Mouse (Mus musculus) midbrain, embryonic 13.5 days (tissue): ENCODE results near the gene Slbp. TPM values are rescaled to one million over a fixed set of nuclear protein-coding genes. Genes with fewer than 3 reads are reported as not detected.

ENCODE experiments used
- ATAC-seq: fragments of 200-750 bp; cut with Nextera tagmentation; 2 replicates; pipeline ENCODE4 v1.8.0; 2017; ENCODE audit warnings: mild to moderate bottlenecking, moderate TSS enrichment, moderate library complexity
- H3K27ac ChIP-seq: fragments of 300-500 bp; sonication (generic); 2 replicates; pipeline ENCODE4 v1.5.1; 2015; ENCODE audit warnings: inconsistent platforms, mild to moderate bottlenecking, moderate library complexity
- H3K27me3 ChIP-seq: fragments of 300-500 bp; sonication (generic); 2 replicates; pipeline ENCODE4 v1.6.1; 2015; ENCODE audit warnings: mild to moderate bottlenecking, inconsistent platforms
- H3K36me3 ChIP-seq: fragments of 300-500 bp; sonication (generic); 2 replicates; pipeline ENCODE4 v1.6.1; 2015; ENCODE audit warnings: mild to moderate bottlenecking, inconsistent platforms
- H3K4me1 ChIP-seq: fragments of 300-500 bp; sonication (generic); replicated peaks from 2 replicates; pipeline ENCODE4 v1.6.1; 2015; ENCODE audit warnings: inconsistent platforms
- H3K4me2 ChIP-seq: fragments of 300-500 bp; sonication (generic); replicated peaks from 2 replicates; pipeline ENCODE4 v1.6.1; 2015; ENCODE audit warnings: moderate library complexity, mild to moderate bottlenecking, inconsistent platforms
- H3K4me3 ChIP-seq: fragments of 300-500 bp; sonication (generic); replicated peaks from 2 replicates; pipeline ENCODE4 v1.5.1; 2015; ENCODE audit warnings: mild to moderate bottlenecking, inconsistent platforms
- H3K9ac ChIP-seq: fragments of 300-500 bp; sonication (generic); replicated peaks from 2 replicates; pipeline ENCODE4 v1.6.1; 2015; ENCODE audit warnings: mild to moderate bottlenecking, inconsistent platforms
- H3K9me3 ChIP-seq: fragments of 300-500 bp; sonication (generic); 2 replicates; pipeline ENCODE4 v1.6.1; 2016; ENCODE audit warnings: mild to moderate bottlenecking, inconsistent platforms
- WGBS: fragments of 180-500 bp; shearing (Covaris S2); methylation state at CpG from one replicate; pipeline ENCODE4 v1.1.7; 2015; 5-methylcytosine and 5-hydroxymethylcytosine counted together
- polyA plus RNA-seq: library from polyadenylated mRNA; unstranded; fragments of >200 nt; fragmentation: Nextera tagmentation; extraction: Ambion mirVana; gene quantifications from 2 replicates; pipeline ENCODE4 v1.2.1, GENCODE M21; 2015

Gene Slbp
- polyA plus RNA-seq, 1 experiment from 2014 or later: 143 TPM

DNA sequence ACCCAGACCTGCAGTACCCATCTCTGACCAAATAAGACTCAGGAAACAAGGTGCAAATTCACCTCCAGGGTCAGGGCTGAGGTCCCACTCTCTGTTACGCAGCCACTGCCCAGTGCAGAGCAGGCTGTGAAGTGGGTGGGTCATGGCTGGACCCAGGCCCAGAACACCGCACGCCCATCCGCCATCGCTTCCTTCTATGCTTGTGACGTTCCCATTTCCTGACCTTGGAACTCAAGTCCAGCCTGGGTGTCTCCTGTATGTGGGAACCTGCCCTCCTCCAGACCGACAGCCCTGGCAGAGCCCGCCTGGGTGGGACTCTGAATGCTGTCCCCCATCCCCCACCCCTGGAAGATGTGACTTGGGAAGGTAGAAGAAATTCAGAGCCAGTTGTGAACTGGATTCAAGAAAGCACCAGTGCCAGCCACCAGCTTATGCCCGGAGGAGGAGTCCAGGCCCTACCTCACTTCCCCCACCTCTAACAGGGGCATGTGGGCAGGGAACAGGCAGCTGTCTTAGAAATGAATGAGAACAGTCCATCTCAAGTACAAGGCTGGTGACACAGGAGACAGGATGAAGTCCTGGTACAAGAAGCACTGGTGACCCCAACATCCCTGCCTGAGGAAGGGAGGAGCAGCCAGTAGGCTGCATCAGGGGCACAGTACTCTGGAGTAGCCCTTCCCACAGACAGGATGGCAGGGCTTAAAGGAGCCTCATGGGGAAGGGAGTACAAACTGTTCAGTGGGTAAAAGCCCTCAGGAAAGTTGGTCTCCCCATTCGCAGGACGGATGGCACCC, 37.7 kb upstream of the Slbp start:
- Histone ChIP-seq H3K27me3 (peaks cover 79% of the 10 kb centered on the region), H3K4me1 (peaks cover 63% of the 10 kb centered on the region), H3K4me2 (peak overlapping the region; percentile 36; the same call in 1 of the 2 replicates), H3K9me3 (no peaks in the 10 kb centered on the region), H3K9ac (peak overlapping the region; percentile 54), H3K4me3 (no peak overlapping the region), H3K36me3 (no peaks in the 10 kb centered on the region), H3K27ac (peak overlapping the region; percentile 77)
- peak; percentile 38 for ATAC-seq
- WGBS: 51% methylated on average over 11 of the region's 11 CpGs

DNA sequence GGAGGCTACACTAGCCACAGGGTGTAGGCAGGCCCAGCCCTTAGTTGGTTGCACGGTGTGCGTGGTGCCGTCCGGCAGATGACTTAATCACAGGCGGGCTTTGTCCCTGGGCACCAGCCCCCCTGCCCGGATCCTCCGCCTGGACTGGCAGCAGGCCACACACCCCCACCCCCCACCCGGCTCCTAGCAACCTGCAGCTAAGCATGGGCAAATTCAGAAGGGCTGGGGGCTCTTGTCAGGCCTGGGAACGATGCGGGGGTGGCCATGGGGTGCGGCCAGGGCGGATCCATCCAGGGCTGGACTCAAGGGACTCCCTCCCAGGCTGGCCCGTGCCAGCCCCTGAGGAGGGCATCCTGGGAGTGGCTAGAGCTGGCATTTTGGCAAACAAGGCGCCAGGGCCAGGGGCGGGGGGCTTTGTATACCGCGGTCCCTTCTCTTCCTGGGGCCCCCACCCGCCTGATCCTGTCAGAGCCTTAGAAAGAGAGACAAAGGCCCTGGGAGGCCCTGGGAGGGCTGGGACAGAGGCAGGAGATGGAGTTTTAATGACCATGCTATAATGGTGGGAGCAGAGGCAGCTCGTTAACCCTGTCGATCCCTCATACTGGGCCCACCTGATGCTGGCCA, 37.0 kb upstream of the Slbp start:
- peak overlapping the region; percentile 80 for H3K27ac ChIP-seq
- H3K27me3 ChIP-seq: peaks cover 82% of the 10 kb centered on the region
- WGBS: 8% methylated on average over 20 of the region's 20 CpGs
- peak; percentile 90 for ATAC-seq
- peak overlapping the region; percentile 36 for H3K4me2 ChIP-seq
- H3K4me1 ChIP-seq: peaks cover 58% of the 10 kb centered on the region
- no peak overlapping the region for H3K4me3 ChIP-seq
- H3K36me3 ChIP-seq: no peaks in the 10 kb centered on the region
- no peaks in the 10 kb centered on the region for H3K9me3 ChIP-seq
- H3K9ac ChIP-seq: peak overlapping the region; percentile 54

DNA sequence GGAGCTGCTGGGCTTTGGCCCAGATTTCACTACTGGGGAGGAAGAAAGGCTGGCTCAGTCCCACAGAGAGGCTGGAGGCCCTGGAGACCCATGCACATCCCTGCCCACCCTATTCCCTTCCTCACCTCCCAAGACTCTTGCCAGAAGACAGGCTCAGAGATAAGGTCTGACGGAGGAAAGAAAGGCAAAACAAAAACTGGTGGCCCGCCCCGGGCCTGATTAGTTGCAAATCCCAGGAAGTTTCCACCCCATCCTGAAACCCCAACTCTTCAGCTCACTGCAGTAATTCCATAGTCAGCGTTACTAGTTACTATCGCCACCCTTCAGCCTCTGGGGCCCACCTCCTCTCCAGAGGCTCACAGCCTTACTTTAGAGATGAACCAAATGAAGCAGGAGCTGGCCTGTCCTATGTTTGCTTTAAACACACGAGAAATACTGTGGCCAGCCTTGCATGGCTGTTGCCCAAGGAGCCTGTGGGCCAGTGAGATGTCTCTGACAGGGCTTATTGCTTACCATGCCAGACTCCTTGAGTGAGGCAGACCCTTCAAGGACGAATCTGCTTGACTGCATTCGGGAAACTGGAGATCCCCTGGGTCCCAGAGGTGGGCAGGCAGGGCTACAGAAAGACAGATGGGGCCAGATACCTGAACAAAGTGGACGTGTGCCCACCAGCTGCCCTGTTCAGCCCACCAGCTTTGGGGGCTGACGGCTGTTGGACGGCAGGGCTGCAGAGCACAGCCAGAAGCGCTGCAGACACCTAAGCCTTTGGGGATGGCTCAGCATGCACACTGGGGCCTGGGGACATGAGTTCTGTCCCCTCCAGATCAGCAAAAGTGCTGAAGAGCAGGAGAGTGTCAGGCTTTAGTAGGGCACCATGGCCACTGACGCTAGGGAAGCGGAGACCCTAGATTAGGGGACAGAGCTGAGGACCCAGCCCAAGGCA, 36.2 kb upstream of the Slbp start:
- H3K9me3 ChIP-seq: no peaks in the 10 kb centered on the region
- H3K27me3 ChIP-seq: peaks cover 76% of the 10 kb centered on the region
- peaks cover 54% of the 10 kb centered on the region for H3K4me1 ChIP-seq
- WGBS: 34% methylated on average over 14 of the region's 14 CpGs
- H3K27ac ChIP-seq: peak overlapping the region; percentile 80
- peak overlapping the region; percentile 36 for H3K4me2 ChIP-seq
- ATAC-seq: no peak
- H3K36me3 ChIP-seq: no peaks in the 10 kb centered on the region
- H3K9ac ChIP-seq: peak overlapping the region; percentile 54; the same call in 1 of the 2 replicates
- no peak overlapping the region for H3K4me3 ChIP-seq

DNA sequence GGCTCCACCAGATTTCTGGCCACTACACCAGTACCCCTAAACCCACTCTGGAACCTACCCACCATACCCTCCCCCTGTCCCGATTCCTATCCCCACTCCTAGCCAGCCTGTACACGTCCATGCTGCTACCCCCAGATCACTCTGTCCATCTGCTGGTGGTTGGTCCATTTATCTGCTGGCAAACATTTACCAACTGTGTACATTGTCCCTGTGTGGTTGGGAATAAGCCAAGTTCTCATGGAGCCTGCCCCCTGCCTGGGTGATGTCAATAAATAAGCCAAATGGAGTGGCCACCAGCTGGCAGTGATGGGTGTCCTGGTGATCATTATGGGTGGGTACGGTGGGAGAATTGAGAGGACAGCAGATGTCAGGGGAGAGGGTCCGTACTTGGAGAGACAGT, 34.8 kb upstream of the Slbp start:
- WGBS: 84% methylated on average over 4 of the region's 4 CpGs
- H3K9ac ChIP-seq: no peak overlapping the region
- H3K4me2 ChIP-seq: no peak overlapping the region
- no peak overlapping the region for H3K4me3 ChIP-seq
- ATAC-seq: no peak
- no peak overlapping the region for H3K27ac ChIP-seq
- H3K36me3 ChIP-seq: no peaks in the 10 kb centered on the region
- peaks cover 69% of the 10 kb centered on the region for H3K27me3 ChIP-seq
- H3K9me3 ChIP-seq: no peaks in the 10 kb centered on the region
- H3K4me1 ChIP-seq: peaks cover 42% of the 10 kb centered on the region

DNA sequence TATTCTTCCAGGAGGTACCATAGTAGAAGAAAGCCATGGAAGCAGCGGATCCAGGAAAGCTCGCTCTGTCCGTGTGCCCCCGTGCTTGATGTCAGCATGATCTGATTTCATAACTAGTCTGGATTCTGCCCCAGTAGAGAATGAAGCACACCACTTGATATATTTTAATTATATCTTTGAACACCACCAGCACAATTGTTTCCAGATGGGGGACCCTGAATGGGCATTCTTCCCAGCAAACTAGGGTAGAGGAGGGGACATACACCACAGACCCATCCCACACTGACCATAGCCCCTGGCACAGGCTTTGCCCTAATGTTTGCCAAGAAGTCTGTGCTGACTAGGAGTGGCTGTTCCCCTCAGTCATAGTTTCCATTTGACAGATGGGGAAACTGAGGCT, 32.6 kb upstream of the Slbp start:
- ATAC-seq: no peak
- no peaks in the 10 kb centered on the region for H3K9me3 ChIP-seq
- H3K27ac ChIP-seq: no peak overlapping the region
- H3K4me3 ChIP-seq: no peak overlapping the region
- no peaks in the 10 kb centered on the region for H3K36me3 ChIP-seq
- peaks cover 27% of the 10 kb centered on the region for H3K4me1 ChIP-seq
- 89% methylated on average over 4 of the region's 4 CpGs for WGBS
- H3K9ac ChIP-seq: peak overlapping the region; percentile 14; the same call in 1 of the 2 replicates
- H3K4me2 ChIP-seq: no peak overlapping the region
- peaks cover 49% of the 10 kb centered on the region for H3K27me3 ChIP-seq

DNA sequence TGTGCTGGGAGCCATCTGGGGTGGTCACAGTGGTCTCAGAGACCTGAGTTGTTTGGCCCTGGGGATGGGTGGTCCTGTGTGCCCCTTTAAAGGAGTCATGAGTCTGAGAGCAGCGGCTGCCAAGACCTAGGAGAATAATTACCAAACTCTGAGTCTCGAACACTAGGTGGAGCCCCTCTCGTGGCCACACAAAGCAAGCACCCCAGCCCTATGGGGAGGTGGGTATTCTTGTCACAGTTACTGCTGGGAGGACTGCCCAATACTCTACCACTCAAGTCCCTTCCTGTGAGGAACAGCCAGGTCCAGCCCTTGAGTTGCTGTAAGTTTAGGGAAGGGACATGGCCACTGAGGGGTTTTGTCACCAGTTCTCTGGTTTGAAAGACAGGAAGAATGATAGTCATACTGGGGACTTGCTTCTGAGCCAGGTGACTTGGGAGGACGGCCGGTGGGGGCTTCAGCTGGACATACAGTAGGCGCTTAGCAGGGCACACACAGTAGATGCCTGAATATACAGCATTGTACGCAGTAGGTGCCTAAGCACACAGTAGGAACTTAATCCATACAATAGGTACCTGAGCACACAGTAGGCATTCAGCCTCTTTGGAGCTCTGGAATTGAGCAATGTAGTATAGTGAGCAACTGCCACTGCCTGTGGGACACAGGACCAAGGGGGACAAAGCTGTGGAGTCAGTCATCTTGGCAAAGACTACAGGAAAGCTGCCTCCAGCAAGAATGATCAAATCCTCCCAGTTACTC, 31.7 kb upstream of the Slbp start:
- H3K27ac ChIP-seq: no peak overlapping the region
- 49% methylated on average over 7 of the region's 7 CpGs for WGBS

DNA sequence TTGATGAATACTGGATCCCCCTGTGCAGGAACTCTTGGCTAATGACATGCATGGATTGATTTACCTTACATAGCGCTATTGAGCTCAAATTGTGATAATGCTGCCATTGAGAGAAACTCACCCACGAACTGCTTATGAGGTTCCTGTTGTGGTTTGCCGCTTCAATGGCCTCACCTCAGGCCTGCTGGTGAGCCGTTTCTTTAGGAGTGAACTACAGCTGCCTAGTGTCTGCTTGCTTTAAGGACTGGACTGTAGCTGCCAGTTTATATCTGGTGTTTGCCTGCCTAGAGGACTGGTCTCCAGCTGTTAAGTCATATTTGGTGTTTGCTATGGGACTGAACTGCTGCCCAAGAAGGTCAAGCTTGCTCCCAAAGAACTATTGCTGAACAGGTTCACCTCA, 30.6 kb upstream of the Slbp start:
- WGBS: 70% methylated on average over 4 of the region's 4 CpGs

More for the DNA sequence above, 31.7 kb upstream of the Slbp start:
- H3K9me3 ChIP-seq: no peaks in the 10 kb centered on the region
- ATAC-seq: peak; percentile 72
- H3K4me1 ChIP-seq: peaks cover 18% of the 10 kb centered on the region
- H3K4me2 ChIP-seq: no peak overlapping the region
- peak overlapping the region; percentile 14; the same call in 1 of the 2 replicates for H3K9ac ChIP-seq
- H3K36me3 ChIP-seq: no peaks in the 10 kb centered on the region
- H3K27me3 ChIP-seq: peaks cover 49% of the 10 kb centered on the region
- H3K4me3 ChIP-seq: no peak overlapping the region

DNA sequence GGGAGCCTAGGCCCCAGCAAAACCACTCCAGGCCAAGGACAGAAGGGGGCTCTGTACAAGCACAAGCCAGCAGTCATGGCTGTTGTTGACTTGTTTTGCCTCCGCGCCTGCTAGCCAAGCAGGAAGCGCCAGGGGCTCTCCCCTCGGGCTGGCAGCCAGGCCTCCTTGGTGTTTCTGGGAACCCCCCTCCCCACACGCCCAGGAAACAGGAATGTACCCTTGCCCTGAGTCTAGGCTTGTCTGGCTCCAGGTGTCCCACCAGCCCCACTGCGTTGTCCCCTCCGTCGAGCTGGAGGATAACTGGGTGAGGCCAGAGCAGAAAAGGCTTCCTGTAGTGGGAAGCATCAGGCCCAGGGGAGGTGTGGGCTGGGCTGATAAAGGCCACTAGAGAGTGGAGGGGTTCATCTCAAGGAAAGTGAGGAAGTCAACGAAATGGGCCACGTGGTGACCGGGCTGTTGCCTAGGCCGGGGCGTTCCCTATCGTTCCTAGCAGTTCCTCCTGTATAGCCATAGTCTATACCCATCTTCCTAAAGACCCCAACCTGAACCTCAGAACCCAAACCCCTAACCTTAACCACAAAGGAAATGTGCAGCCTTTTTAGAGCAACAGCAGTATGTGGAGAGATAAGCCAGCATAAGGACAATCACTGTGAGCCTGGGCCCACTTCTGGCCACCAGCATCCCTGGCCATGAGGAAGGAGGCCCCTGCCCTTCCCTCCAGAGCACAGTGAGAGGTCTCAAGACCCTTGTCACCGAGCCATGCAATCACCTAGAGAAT, 29.4 kb upstream of the Slbp start:
- Histone ChIP-seq H3K9ac (no peak overlapping the region), H3K27me3 (peaks cover 31% of the 10 kb centered on the region), H3K4me1 (0 out of 2 replicates have a peak, but pooled peaks cover 5% of the 10 kb centered on the region), H3K9me3 (no peaks in the 10 kb centered on the region), H3K36me3 (no peaks in the 10 kb centered on the region), H3K27ac (no peak overlapping the region), H3K4me3 (no peak overlapping the region), H3K4me2 (no peak overlapping the region)
- ATAC-seq: no peak
- 86% methylated on average over 15 of the region's 15 CpGs for WGBS

More for the DNA sequence above, 30.6 kb upstream of the Slbp start:
- H3K4me2 ChIP-seq: no peak overlapping the region
- H3K27me3 ChIP-seq: peaks cover 42% of the 10 kb centered on the region
- 0 out of 2 replicates have a peak, but pooled peaks cover 7% of the 10 kb centered on the region for H3K4me1 ChIP-seq
- H3K9ac ChIP-seq: no peak overlapping the region
- H3K4me3 ChIP-seq: no peak overlapping the region
- H3K9me3 ChIP-seq: no peaks in the 10 kb centered on the region
- no peaks in the 10 kb centered on the region for H3K36me3 ChIP-seq
- no peak overlapping the region for H3K27ac ChIP-seq
- ATAC-seq: no peak

DNA sequence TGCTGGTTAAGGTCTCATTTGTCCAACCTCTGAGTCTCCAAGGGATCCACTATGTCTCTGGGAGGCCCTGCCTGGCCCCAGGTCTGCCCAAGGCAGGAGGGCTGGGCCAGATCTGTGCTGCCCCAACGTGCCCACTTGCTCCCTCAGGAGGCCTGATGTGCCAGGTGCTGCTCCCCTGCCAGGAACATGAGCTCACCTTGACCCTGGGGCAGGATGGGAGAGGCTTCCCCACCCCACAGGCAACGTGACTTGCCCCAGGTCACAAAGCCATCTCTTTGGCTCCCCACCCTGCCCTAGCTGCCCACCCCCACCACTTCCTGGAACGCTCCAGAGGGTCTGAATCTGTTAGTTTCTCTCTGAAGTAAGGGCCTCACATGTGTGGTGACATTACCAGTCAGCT, 28.7 kb upstream of the Slbp start:
- H3K4me3 ChIP-seq: no peak overlapping the region
- no peaks in the 10 kb centered on the region for H3K9me3 ChIP-seq
- H3K27ac ChIP-seq: no peak overlapping the region
- no peak overlapping the region for H3K4me2 ChIP-seq
- peaks cover 23% of the 10 kb centered on the region for H3K27me3 ChIP-seq
- no peaks in the 10 kb centered on the region for H3K36me3 ChIP-seq
- no peak for ATAC-seq
- H3K4me1 ChIP-seq: 0 out of 2 replicates have a peak, but pooled peaks cover 5% of the 10 kb centered on the region
- no peak overlapping the region for H3K9ac ChIP-seq
- WGBS: 65% methylated on average over 3 of the region's 3 CpGs

DNA sequence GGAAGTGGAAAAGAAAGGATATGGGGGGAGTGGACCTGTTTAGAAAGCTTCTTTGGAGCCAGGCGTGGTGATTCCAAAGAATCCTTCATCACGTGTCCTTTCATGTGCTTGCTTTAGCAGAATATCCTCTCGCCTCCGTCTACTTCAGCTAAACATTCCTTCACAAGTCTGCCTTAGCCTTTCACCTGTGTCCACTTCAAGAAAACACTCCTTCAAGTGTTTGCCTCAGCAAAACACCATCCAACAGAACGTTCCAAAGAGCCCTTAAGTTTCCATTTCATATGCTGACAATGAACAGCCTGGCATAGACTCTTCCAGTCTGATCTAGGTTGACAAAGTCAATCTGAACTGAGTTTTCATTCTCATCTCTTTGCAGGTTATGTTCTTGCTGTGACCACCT, 25.9 kb upstream of the Slbp start:
- H3K27me3 ChIP-seq: 0 out of 2 replicates have a peak, but pooled peaks cover 4% of the 10 kb centered on the region
- ATAC-seq: no peak
- no peak overlapping the region for H3K4me2 ChIP-seq
- no peaks in the 10 kb centered on the region for H3K9me3 ChIP-seq
- H3K27ac ChIP-seq: no peak overlapping the region
- no peak overlapping the region for H3K9ac ChIP-seq
- H3K4me1 ChIP-seq: peaks cover 6% of the 10 kb centered on the region
- 84% methylated on average over 5 of the region's 5 CpGs for WGBS
- H3K36me3 ChIP-seq: no peaks in the 10 kb centered on the region
- no peak overlapping the region for H3K4me3 ChIP-seq
